Mouse (Mus musculus): ENCODE measurements at regions not wholly inside any gene's neighbourhood (a gene's known extent, or its start where the extent isn't known, plus 50 kb on each side); places are given as distances from the start of the nearest gene placed in this dataset.

DNA sequence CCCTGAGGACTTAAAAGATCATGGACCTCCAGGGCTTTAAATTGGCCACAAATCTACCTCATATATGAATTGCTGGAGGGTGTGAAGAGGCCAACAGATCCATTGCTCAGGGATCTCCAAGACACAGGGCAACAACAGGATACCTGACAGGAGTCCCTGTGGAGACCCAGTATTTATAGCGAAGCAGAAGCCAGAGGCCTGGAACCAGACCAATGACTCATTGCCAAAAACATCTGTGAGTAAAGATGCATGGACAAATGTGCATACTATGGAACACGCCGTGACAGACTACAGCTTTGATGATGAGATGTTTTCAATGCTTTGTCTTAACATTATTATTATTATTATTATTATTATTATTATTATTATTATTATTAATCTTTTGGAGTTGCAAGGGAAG, 239.0 kb upstream of the Syt1 start:
- TF ChIP-seq CTCF (IDR thresholded peaks at IDR 0.05; ENCODE audit: borderline replicate concordance, extremely low read depth, insufficient read depth, insufficient read length) (no peak), POLR2A (IDR thresholded peaks at IDR 0.05; ENCODE audit: borderline replicate concordance, extremely low read depth, insufficient read depth, insufficient read length, poor library complexity, severe bottlenecking) (no peak)
